Mouse (Mus musculus) T-helper 2 cell (primary cell): ENCODE results near the gene Tsg101.

Experiments used
- in situ Hi-C: fragments of 300-600 bp; cut with MboI, MseI; formaldehyde crosslinking; loops from one replicate; pipeline ENCODE4 v1.15.1; 2025; ENCODE audit warnings: high pct_unique_total_duplicates

The Tsg101 gene

DNA sequence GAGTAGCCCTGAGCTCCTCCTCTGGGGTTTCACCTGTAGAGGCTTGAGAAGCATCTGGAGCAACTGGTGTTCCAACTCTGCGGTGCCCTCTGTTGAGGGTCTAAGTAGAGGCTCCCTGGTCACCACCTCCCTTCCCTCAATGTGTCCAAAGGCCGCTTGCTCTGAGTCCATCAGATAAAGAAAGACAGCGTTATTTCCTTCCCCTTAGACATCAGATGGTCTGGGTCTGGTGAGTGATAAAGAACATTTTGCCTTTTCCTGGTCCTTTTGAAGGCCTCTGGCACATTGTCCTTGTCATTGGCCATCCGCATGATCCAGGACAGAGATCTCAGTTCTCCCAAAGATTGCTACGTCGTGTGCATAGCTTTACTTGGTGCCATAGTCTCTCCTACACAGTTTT lies 42.5 kb downstream of the Tsg101 start:
- in situ Hi-C loops, result no loop called here

DNA sequence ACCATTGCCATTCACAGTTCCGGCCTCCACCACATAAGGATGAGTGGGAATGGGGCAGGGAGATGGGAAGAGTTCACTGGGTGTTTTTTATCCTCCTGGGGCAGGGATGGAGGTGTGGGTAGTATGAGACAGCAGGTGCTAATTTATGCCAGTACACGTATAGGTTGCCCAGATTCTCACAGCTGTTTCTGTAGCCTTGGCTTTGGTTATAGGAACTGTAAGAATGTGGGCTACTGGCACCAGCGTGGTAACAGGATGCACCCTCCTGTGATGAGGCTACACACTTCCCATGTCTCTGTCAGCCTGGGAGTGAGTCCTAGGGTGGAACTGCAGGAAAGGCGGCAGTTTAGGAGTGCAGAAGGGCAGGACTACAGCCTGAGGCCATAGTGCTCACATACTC lies 42.9 kb downstream of the Tsg101 start:
- in situ Hi-C loops, result no loop called here

DNA sequence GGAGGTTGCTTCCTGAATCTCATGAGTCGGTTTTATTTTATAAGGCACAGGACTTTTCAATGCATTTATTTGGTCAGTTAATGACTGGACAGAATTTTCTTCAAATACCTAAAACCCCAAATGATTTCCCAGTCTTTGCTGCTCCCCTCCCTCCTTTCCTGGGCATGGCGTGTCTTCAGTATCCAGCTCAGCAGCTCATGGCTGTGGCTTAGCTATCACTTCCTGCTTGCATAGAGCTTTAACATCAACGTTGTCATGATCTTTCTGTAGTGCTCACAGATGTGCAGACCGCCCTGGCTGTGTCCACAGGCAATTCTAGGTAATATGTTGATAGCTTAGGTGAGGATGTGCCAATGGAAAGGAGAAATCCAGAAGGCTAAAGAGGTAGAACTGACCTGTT lies 47.8 kb downstream of the Tsg101 start:
- in situ Hi-C loops, result no loop called here

DNA sequence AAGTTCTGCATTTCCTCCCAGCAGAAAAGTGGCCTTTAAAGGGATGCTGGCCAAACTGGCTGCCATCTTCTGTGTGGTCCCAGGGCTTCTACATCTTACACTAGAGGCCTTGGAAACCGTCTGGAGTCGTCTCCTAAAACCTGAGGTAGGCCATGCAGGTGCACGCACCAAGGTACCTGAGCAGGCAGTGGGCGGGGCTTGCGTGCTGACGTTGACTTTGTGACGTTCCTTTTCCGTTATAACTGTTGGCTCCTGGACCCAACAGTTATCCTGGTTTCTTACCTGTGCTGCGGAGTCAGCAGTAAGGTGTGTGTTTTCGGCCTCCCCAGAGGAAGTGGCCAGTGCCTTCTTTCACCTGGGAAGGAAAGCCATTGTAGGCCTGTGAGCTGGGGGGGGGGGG lies 58.8 kb downstream of the Tsg101 start, which contains the start of gene Ldhc:
Ldhc (plus strand) TSS at position 208 of the 400 bp plus-strand sequence.
- in situ Hi-C loops, result no loop called here

DNA sequence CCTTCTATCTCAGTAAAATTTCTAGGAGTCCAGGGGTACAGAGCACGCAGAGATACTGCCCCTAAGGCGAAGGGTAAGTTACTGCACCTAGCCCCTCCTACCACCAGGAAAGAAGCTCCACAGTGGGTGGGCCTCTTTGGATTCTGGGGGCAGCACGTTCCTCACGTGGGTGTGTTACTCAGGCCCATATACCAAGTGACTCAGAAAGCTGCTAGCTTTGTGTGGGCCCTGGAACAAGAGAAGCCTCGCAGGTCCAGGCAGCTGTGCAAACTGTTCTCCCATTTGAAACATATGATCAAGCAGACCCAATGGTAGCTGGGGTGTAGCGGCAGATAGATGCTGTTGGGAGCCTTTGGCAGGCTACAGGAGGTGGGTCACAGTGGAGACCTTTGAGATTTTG lies 60.7 kb downstream of the Tsg101 start:
- in situ Hi-C loops, result no loop called here

DNA sequence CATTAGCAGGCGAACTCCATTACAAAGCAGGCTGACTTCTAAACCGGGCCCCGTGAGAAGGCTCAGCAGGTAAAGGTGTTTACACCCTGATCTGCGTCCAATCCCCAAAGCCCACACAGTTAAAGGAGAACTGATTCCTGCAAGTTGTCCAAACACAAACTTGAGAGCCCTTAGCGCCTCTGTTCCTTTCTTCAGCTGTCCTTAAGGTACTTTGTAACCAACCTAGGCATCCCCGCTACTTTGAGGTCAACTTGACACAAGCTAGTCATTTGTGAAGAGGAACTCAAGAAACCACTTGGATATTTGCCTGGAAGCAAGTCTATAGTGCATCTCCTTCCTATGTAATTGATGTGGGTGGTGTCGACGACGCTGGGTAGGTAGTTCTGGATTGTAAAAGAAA lies 62.3 kb downstream of the Tsg101 start:
- in situ Hi-C loops, result no loop called here

DNA sequence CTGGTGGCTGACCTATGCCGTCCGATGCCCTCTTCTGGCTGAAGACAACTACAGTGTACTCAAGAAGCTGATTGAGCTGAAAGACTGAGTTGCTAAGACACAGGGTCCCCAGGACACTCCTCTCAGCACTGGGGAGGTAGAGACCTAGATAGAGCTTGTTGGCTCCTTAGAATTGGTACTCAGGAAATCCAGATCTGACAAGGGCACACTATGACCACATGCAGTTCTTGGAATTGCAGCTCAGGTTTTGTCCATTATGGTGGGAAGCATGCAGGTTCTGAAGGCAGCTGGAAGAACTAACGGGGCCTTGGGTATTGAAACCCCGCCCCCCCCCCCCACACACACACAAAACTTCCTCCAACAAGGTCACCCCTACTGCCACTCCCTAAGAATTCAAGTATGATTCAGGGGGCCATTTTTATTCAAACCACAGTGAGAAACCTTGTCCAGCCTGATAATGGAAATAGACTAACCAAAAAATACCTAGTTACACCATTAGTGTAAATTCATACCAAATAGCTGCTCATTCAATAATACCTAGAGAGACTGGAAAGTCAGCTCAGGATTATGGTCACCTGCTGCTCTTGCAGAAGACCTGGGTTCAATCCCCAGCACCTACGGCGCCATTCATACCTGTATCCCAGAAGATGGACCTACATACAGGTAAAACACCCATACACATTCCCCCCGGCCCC lies 63.8 kb downstream of the Tsg101 start:
- in situ Hi-C loops, result no loop called here

DNA sequence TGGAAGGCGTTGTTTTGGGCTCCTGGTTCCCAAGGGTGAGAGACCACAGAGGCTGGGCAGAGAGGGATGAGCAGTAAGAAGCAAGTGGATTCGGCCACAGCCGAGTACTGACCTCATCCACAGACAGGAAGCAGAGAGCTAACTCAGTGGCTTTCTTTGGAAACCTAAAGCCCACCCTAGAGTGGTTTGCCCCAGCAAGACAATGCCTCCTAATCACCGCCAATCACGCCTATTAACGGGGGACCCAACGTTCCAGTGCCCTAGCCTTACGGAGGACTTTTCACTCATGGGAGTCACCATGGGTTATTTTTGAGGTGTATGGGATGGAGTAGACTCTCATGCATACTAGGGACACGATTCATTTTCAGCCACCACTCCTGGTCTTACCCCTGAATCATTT lies 66.4 kb downstream of the Tsg101 start:
- in situ Hi-C loops, result loop anchor here (5.0 kb wide), 1 partner anchor 41 kb away; no protein-coding TSS in a partner anchor

DNA sequence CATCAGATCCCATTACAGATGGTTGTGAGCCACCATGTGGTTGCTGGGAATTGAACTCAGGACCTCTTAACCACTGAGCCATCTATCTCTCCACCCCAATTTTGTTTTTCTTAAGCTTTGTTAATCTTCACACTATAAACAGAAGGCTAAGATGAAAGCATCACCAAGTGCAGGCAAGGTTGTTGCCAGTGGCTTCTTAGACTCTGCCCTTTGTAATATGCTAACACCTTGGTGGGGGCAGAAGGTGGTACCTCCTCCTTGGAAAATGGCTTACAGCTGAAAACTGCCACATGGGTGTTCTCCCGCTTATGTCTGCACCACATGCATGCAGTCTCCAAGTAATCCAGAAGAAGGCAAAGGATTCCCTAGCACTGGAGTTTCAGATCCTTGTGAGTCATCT lies 67.1 kb downstream of the Tsg101 start:
- in situ Hi-C loops, result loop anchor here (5.0 kb wide), 1 partner anchor 40 kb away; no protein-coding TSS in a partner anchor

DNA sequence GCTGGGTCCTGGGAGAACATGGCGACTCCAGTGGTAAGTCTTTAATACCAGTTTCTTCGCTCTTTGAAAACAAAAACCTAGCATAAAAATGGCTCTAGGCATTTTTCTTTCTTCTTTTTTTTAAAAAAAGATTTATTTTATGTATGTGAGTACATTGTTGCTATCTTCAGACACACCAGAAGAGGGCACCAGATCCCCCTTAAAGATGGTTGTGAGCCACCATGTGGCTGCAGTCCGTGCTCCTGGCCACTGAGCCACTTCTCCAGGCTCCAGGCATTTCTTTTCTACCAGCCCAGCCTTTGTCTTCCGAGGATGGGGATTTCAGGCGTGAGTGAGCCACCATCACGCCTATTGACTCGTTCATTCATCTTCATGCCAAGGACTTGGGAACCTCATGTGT lies 68.7 kb downstream of the Tsg101 start:
- in situ Hi-C loops, result loop anchor here (5.0 kb wide), 1 partner anchor 39 kb away; no protein-coding TSS in a partner anchor

DNA sequence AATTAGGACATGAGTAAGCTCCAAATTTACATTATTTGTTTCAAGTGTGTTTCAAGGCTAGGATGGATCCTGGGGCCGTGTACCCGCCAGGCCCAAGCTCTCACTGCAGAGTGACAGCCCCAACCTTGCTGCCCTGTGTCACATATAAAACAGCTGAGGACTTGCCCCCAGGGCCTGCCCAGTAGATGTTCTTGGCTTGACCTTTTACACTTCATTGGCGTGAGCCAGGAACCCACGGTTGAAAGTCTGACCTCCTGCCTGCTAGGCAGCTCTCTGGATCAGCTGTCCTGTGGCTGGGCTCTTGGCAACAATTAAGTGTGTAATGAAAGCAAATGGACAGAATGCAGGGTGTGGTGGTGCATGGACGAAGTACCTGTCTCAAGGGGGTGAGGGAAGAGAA lies 70.5 kb downstream of the Tsg101 start:
- in situ Hi-C loops, result no loop called here

DNA sequence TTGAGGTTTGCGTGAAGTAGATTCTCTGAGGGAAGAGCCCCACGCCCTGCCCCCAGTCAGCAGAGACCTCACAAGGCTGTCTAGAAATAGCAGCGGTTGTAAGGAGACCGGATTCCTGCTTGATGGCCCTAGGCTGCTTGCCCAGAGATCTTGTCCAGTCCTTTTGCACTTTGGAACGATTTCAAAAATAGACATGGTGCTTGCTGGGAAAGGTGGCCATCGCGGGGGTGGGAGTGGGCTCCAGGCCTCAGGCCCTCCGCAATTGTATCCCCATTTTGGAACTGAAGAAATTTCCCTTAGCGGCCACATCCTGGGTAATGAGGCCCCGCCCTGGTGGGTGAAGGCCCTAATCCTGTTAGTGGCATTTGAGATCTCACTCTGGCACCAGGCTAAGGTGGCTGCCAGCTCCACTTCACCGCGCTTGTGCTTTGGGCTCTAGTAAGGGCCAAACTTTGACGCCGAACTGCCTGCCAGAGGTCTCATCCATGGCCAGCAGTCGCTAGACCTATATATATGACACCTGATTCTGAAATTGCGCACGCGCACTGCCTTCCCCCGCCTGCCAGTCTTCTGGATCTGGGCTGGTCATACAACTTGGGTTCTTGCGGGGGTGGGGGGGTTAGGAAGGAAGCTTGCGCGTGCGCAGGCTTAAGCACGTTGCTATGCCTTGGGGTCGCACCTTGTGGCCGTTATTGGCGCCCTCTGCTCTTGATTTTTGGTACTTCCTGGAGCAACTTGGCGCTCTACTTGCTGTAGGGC lies 73.1 kb downstream of the Tsg101 start:
- in situ Hi-C loops, result no loop called here

DNA sequence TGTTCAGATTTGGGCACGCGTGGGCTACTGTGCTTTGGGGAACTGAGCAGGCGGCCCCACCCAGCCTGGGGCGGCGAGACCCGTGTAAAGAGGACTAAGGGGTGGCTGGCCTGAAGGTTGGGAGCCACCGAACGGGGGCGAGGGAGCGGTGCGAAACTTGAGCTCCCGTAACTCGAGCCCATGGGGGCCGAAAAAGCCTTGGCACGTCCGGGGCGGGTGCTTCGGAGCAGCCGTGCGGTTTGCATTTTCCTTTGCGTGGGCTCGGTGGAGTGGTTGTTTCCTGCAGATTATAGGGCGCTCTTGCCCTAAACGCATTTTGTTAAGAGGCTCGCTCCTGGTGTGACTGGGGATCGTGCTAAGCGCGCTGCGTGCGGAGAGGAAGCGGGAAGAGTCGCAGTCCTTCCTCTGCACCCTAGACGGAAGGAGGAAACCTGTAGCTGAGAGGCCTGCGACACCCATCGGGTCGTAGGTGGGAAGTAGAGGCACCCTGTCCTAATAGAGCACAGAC lies 73.7 kb downstream of the Tsg101 start:
- in situ Hi-C loops, result no loop called here

DNA sequence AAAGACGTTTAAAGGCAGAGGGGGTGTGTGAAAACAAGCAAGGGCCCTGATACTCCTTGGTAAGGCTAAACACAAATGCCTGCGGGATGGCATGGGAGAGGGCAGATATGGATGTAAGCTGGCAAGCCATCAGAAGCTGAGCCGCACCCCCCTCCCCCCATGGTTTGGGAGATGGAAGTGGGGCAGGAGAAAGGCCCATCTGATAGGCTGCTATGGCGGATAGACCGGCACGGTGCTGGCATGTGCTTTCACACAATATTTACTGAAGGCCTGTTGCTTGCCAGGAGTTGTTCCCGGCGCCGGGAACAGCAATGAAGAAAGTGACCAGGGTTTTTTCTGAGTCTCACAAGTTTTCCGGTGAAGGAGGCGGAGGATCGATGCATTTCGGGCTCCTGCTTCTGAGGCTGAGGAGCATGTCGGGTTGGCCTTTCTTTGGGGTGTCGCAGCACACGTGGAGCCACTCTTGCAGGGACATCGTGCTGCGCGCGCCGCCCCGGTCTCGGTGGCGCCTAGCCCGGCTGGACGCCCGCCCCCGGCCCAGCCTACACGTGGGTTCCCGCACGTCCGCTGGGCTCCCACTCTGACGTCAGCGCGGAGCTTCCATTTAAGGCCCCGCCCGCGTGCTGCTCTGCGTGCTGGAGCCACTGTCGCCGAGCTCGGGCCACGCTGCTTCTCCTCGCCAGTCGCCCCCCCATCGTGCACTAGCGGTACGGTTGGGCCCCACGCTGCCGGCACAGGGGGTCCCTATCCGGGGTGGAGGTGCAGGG lies 74.4 kb downstream of the Tsg101 start:
- in situ Hi-C loops, result no loop called here

DNA sequence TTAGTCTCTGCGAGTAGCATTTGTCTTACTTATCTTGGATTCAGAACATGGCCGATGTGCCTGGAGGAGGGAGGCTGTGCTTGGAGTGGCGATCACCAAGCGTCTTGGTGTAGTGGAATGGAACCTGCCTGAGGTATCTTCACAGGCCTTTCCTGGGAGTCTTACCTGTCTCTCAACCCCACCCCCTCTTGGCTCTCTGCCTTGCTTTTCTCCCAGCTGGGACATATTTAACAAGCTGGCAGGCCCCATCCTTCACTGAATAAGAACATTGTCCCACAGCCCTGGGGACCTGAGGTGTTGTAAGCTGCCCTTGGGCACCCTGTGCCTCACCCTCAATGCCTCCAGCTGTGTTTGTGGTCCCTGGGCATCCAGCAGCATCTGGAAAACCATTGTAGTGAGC lies 76.2 kb downstream of the Tsg101 start:
- in situ Hi-C loops, result no loop called here

DNA sequence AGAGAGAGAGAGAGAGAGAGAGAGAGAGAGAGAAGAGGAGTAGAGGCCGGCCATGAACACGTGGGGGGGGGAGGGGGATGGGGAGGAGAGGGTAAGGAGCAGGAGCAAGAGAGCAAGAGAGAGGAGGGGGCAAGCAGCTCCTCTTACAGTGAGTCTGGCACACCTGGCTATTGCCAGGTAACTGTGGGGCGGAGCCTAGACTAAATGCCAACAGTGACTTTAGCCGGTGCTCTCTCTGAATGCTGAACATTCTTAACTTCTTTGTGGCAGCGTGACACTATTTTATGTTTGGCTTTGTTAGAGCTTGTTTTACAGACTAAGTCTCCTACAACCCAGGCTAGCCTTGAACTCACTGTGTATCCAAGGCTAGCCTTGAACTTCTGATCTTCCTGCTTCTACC lies 77.5 kb downstream of the Tsg101 start:
- in situ Hi-C loops, result no loop called here

DNA sequence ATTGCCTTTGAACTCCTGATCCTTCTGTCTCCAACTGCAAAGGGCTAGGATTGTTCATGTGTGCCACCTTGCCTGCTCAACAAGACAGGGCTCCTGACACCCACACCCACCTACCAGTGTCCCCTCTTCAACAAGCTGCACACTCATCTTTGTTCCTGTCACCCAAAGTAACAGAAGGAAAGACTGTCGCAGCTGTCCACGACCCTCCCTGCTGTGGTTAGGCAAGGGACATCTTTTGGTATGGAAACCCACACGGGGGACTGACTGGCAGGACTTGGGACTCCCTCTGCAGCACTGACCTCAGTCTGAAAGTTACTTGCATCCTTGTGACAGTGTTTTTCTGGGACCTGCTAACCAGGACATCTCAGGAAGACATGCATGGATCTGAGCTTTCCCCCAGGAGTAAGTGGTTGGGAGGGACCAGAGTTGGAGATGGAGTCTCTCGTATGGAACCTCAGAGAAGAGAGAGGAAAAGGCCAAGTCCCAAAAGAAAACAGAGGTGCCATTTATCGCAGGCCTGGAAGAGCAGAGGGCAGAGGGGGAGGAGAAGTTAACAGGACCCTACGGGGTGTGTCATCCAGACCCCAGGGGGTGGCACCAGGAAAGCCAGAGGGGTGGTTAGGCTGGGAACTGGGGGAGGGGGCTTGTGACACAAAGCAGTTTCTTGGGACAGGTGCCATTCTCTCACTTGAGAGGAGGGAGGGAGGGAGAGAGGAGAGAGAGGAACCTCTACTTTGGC lies 78.8 kb downstream of the Tsg101 start, which contains the start of gene Ldha:
Ldha (plus strand) TSS at position 689 of the 739 bp plus-strand sequence.
- in situ Hi-C loops, result no loop called here

DNA sequence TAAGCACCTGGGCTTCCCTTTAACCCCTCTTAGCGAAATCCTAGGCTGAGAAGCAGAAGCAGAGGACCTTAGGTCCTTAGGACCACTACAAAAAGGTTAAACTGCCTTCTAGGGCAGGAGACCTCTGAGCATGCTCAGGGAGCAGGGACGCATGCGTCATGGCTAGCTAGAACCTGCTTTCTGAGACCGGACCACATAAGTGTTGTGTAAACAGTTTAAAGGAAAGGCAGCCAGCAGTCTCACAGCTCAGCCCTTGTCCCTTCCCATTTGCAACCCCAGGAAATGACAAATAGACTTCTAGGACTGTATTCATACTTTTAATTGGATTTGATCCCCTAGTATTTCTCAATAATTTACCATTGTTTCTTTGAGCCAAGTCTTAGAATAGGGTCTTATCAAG lies 79.4 kb downstream of the Tsg101 start:
- in situ Hi-C loops, result no loop called here

DNA sequence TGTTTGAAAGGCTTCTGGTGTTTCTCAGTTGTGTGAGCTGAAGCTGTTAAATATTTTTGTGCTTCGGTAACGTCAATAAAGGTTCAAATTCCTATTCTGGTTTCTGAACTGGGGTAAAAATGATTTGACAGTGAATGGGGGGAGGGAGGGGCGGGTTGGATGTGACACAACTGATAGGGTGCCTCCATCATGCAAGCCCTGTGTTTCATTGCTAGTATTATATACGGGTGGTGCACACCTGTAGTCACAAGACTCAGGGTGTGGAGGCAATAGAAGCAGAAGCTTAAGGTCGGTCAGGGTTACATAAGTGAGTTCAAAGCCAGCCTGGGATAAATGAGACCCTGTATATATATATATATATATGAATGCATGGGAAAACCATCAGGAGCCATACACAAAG lies 79.9 kb downstream of the Tsg101 start:
- in situ Hi-C loops, result no loop called here

DNA sequence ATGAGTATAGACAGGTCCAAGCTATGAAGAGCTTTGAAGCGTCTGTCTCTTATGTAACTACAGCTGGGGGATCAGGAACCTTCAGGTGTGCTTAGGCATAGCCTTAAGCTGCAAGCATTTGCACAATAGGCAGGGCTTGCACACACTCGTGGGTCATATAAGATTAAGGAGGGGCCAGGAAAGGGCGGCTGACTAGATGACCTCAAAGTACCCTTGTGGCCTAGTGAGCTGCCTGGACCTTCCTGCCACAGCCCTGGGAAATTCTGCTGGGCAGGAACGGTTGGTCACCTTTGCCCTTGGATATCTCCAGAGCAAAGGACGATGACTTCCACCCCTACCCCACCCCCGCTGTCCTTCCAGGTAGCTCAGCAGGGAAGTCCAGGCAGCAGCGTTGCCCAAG lies 80.3 kb downstream of the Tsg101 start:
- in situ Hi-C loops, result no loop called here
